Mouse (Mus musculus) inflammation-experienced regulatory T-cells, adult 16 weeks (primary cell): ENCODE measurements around the gene Gm10382. TPM values are rescaled to one million over a fixed set of nuclear protein-coding genes. Genes with fewer than 3 reads are reported as not detected.

Experiments used
- polyA plus RNA-seq: library from polyadenylated mRNA; unstranded; fragments of 100-300 nt; shearing (Covaris generic); gene quantifications from one replicate; pipeline ENCODE4 v1.2.1, GENCODE M21; 2017

The Gm10382 gene
- 4.0 TPM for polyA plus RNA-seq

DNA sequence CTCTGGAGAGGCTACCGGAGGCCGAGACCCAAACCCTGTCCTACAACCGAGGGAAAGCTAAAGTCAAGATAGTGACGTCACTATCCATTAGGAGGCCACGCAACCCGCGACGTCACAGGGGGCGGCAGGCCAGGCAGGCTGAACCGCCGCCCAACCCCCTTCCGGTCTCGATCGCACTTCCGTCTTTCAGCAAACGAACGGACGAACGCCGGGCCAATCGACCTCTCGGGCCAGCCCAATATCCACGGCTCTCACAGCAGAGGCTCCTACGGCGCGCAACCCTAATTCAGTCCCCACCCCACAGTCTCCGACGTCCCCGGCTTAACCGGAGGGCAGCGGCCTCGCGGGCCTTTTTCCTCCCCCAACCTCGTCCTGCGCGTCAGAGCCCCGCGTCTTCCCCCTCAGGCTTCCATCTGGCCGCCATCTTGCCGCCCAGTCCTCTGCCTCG lies at the start of gene Gm10382:
TSS of gene Gm10382 (plus strand) at position 192 of the 448 bp plus-strand sequence.

GRCm38 (mm10) chr5:125340547-125341262 lies 48.4 kb upstream of the Gm10382 start, which contains the start of gene Scarb1:
TSS of gene Scarb1 (minus strand) at chr5:125341094.

GRCm38 (mm10) chr5:125389579-125390441 lies 688 bp downstream of the Gm10382 start, which contains the start of gene Ubc:
TSS of gene Ubc (minus strand) at chr5:125390202.

GRCm38 (mm10) chr5:125433793-125434337 lies 44.7 kb downstream of the Gm10382 start, which contains the start of gene Dhx37:
TSS of gene Dhx37 (minus strand) at chr5:125434121.

Other genes with a start within 250 kb of the Gm10382 start
- gene Ncor2, start 210.1 kb upstream of the Gm10382 start, polyA plus RNA-seq = 5.5 TPM
- 21.2 TPM for gene Scarb1, start 48.2 kb upstream of the Gm10382 start, polyA plus RNA-seq
- 1,463 TPM for gene Ubc, start 880 bp downstream of the Gm10382 start, polyA plus RNA-seq
- 23.3 TPM for gene Dhx37, start 44.8 kb downstream of the Gm10382 start, polyA plus RNA-seq
- gene Bri3bp, start 52.2 kb downstream of the Gm10382 start, polyA plus RNA-seq = 7.9 TPM
- gene Aacs, start 86.5 kb downstream of the Gm10382 start, polyA plus RNA-seq = 57.5 TPM
- gene Tmem132b, start 142.5 kb downstream of the Gm10382 start, polyA plus RNA-seq = 0.17 TPM